Mouse (Mus musculus) testis, adult 2 months (tissue): ENCODE results near the gene Casc1. TPM values are rescaled to one million over a fixed set of nuclear protein-coding genes. Genes with fewer than 3 reads are reported as not detected.

ENCODE experiments used
- H3K27ac ChIP-seq: fragments of 200-500 bp; 2 replicates; pipeline ENCODE4 v1.5.1; 2012; ENCODE audit warnings: low read depth, low read length; ENCODE audit not compliant: control insufficient read depth, insufficient read depth
- H3K27me3 ChIP-seq: fragments of 200-500 bp; 2 replicates; pipeline ENCODE4 v1.6.1; 2012; ENCODE audit warnings: mild to moderate bottlenecking, low read length, moderate library complexity; ENCODE audit not compliant: control insufficient read depth, insufficient read depth
- H3K36me3 ChIP-seq: fragments of 200-500 bp; 2 replicates; pipeline ENCODE4 v1.6.1; 2012; ENCODE audit warnings: mild to moderate bottlenecking, low read length; ENCODE audit not compliant: control insufficient read depth, insufficient read depth
- H3K4me1 ChIP-seq: fragments of 200-500 bp; 2 replicates; pipeline ENCODE4 v1.6.1; 2012; ENCODE audit warnings: low read length; ENCODE audit not compliant: control insufficient read depth, insufficient read depth
- H3K4me3 ChIP-seq: fragments of 200-500 bp; 2 replicates; pipeline ENCODE4 v1.5.1; 2012; ENCODE audit warnings: low read depth, mild to moderate bottlenecking, low read length, moderate library complexity, mixed read lengths; ENCODE audit not compliant: control insufficient read depth
- CTCF ChIP-seq: fragments of 200-500 bp; IDR thresholded peaks from 2 replicates; pipeline ENCODE4 v1.5.1; 2012; ENCODE audit warnings: low read depth, mild to moderate bottlenecking, inconsistent platforms, low read length, moderate library complexity; ENCODE audit not compliant: control insufficient read depth, insufficient read depth, insufficient replicate concordance
- POLR2A ChIP-seq: fragments of 200-500 bp; IDR thresholded peaks from 2 replicates; pipeline ENCODE4 v1.6.1; 2012; ENCODE audit warnings: low read depth, mild to moderate bottlenecking, inconsistent platforms, low read length, moderate library complexity; ENCODE audit not compliant: control insufficient read depth
- polyA plus RNA-seq: library from polyadenylated mRNA; depleted of rRNA; stranded (reverse); fragments of >200 nt; gene quantifications from 2 replicates; pipeline ENCODE4 v1.2.3, GENCODE M21; 2012

Gene Casc1
- polyA plus RNA-seq, 1 experiment: 37.0 TPM

DNA sequence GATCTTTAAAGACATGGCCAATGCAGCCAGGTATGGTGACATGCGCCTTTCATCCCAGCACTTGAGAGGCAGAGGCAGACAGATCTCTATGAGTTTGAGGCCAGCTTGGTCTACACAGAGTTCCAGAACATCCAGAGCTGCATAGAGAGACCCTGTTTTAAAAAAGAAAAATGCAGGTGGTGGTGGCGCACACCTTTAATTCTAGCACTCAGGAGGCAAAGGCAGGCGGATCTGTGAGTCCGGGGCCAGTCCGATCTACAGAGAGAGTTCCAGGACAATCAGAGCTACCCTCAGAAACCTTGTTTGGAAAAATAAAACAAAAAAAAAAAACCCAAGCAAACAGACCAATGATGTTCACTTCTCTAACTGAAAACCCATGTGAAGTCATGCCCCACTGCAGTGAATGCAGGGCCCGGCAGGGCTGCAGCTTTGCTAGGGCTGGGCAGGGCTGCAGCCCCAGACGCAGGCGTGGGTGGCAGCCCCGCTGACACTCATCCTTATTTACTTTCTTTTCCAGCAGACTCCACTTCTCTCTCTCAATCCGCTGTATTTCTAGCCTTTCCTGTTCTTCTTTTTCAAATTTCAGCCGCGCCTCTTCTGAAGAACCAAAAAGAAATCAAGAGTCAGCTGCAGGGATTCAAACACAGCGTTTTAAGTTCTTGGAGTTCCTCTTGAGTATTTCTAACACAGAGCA lies 8.2 kb downstream of the Casc1 start:
- Histone ChIP-seq H3K27me3 (no peaks in the 10 kb centered on the region), H3K4me1 (no peaks in the 10 kb centered on the region), H3K4me3 (no peak overlapping the region), H3K27ac (no peak overlapping the region), H3K36me3 (peaks cover 1% of the 10 kb centered on the region; the same call in 1 of the 2 replicates)
- TF ChIP-seq POLR2A (no peak), CTCF (no peak)

DNA sequence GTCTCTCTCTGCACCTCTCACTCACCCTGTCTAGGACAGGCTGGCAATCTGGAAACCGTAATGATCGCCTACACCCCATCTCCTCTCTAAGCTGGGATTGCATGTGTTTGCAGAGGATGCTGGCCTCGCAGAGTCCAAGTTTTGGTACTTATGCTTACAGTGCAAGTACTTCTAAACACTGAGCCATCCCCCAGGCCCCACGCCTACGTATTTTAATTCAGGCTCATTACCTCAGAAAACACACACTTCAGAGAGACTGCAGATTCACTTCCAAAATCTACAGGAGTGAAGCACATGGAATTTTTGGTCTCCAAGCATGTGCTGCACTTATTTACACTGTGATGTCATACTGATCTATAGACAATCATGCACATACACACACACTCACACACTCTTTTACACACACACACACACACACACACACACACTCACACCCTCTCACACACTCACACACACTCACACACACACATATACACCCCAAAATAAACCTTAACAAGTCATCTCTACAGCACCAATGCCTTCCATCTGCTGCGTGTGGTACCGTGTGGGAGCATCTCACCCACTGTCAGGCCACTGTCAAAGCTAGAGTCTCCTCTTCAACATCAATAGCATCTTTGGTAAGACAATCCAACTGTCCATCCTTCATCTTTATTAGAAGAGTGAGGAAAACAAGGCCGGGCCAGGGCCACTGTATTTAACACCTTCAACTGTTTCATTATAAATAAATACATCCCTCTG lies 12.7 kb downstream of the Casc1 start:
- no peaks in the 10 kb centered on the region for H3K4me1 ChIP-seq
- no peaks in the 10 kb centered on the region for H3K27me3 ChIP-seq
- no peak overlapping the region for H3K4me3 ChIP-seq
- H3K27ac ChIP-seq: no peak overlapping the region
- peaks cover 1% of the 10 kb centered on the region; the same call in 1 of the 2 replicates for H3K36me3 ChIP-seq
- TF ChIP-seq POLR2A (no peak), CTCF (no peak)

DNA sequence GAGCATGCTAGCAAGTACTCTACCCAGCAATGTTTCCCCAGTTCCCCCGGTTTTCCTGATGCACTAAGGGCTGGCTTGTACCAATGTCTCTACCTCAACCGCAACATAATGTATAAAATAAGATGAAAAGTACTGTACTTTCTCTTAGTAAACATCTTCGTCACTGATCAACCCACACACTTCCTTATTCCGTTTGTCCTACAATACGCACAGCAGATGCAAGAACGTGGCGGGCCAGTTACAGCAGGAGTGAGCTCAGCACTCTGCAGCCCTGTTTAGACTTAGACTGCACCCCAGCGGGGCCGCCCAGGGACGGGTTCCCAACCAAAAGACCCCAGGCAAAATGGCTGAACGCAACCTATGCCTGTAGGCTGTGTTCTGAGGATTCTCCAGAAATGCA lies 17.4 kb downstream of the Casc1 start:
- H3K27me3 ChIP-seq: no peaks in the 10 kb centered on the region
- TF ChIP-seq POLR2A: no peak
- no peak for TF ChIP-seq CTCF
- no peaks in the 10 kb centered on the region for H3K4me1 ChIP-seq
- no peak overlapping the region for H3K4me3 ChIP-seq
- H3K36me3 ChIP-seq: no peaks in the 10 kb centered on the region; the same call in 1 of the 2 replicates
- H3K27ac ChIP-seq: no peak overlapping the region

DNA sequence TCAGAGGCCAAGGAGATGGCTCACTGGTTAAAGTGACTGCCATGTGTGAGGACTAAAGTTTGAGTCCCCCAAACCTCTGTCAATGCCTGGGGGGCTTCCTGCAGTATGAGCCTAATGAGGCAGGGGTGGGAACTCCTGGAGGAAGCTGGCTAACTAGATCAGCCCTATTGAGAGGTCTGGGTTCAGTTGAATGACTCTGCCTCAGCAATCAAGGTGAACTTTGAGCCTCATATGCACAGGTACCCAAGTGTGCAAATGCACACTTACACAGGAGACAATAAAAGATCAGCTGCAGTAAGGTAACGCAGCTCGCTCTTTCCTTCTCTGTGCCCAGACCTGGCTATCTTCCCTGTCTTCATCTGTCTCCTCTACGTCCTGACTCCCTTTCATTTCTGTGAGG lies 17.8 kb downstream of the Casc1 start:
- no peaks in the 10 kb centered on the region for H3K4me1 ChIP-seq
- H3K27me3 ChIP-seq: no peaks in the 10 kb centered on the region
- no peak overlapping the region for H3K27ac ChIP-seq
- H3K36me3 ChIP-seq: no peaks in the 10 kb centered on the region; the same call in 1 of the 2 replicates
- TF ChIP-seq CTCF (no peak), POLR2A (no peak)
- no peak overlapping the region for H3K4me3 ChIP-seq

DNA sequence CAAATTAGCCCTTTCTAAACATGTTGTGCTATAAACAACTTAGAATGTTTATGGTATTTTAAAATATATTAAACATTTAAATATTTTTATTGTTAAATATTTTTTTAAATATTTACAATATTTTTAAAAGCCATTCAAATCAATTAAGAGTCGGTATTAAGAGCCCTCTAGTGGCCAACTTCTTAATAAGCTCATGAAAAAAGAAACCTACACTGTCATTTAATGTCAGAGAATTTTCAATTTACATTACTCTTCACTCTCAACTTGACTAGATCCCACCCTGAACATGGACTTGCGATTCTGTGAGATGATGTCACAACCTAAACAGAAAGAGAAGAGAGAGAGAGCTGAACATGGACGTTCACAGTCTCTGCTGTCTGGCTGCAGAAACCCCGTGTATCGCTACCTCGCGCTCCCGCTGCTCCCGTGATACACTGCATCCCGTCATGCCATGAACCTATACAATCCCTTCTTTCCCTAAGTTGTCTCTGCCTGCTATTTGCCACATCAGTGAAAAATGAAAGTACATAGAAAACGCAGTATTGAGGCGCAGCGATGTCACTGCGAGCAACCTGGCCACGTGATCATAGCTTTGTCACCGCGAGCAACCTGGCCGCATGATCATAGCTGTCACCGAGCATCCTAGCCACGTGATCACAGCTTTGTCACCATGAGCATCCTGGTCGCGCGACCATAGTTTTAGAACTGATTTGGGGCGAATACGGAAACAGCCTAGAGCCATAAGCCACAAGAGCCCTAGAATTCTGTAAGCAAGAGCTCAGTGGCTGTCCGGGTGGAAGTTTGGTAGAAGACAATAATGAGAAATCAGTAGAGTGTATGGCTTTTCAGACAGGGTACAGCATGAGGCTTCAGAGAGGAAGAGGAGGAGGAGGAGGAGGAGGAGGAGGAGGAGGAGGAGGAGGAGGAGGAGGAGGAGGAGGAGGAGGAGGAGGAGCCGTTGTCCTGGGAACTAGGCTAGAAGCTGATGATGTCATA lies 23.4 kb downstream of the Casc1 start:
- no peaks in the 10 kb centered on the region for H3K27me3 ChIP-seq
- peak overlapping the region; percentile 57 for H3K4me3 ChIP-seq
- peaks cover 5% of the 10 kb centered on the region; the same call in 1 of the 2 replicates for H3K4me1 ChIP-seq
- TF ChIP-seq CTCF (0 out of 2 replicates have a peak, but pooled peaks have one; percentile 1), POLR2A (no peak)
- no peak overlapping the region for H3K27ac ChIP-seq
- H3K36me3 ChIP-seq: no peaks in the 10 kb centered on the region; the same call in 1 of the 2 replicates

DNA sequence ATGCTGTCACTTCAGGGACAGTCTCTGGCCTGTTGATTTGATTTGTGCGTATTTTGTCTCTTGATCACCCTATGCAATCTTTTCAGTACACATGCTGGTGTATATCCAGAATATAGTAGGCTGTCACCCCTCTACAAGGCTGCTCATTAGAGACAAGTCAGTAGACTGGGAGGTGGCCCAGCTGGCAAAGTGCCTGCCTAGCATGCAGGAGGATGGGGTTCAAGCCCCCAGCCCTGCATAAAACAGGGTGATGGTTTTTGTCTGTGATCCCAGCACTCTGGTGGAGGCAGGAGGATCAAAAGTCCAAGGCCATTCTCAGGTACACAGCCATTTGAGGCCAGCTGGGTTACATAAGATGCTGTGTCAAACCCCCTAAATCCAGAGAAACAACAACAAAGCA lies 24.7 kb downstream of the Casc1 start:
- peaks cover 5% of the 10 kb centered on the region; the same call in 1 of the 2 replicates for H3K4me1 ChIP-seq
- H3K27ac ChIP-seq: no peak overlapping the region
- TF ChIP-seq POLR2A (no peak), CTCF (no peak)
- no peaks in the 10 kb centered on the region for H3K27me3 ChIP-seq
- H3K36me3 ChIP-seq: no peaks in the 10 kb centered on the region
- no peak overlapping the region for H3K4me3 ChIP-seq

- Histone ChIP-seq H3K27ac (peak overlapping the region; percentile 63), H3K4me1 (no peaks in the 10 kb centered on the region; the same call in 1 of the 2 replicates), H3K36me3 (no peaks in the 10 kb centered on the region), H3K4me3 (no peak overlapping the region), H3K27me3 (no peaks in the 10 kb centered on the region)
- TF ChIP-seq POLR2A: peak; percentile 35; the same call in 1 of the 2 replicates
- no peak for TF ChIP-seq CTCF
Measured at GRCm38 (mm10) chr6:145182044-145182443, 28.8 kb downstream of the Casc1 start.
